Mouse (Mus musculus) ES-Bruce4 (cell line): ENCODE measurements around the gene Mtnr1b.

ENCODE experiments used
- CTCF ChIP-seq: IDR thresholded peaks from one replicate; pipeline ENCODE4 v1.8.1; 2011; ENCODE audit warnings: low read depth, low read length
- EP300 ChIP-seq: IDR thresholded peaks from 2 replicates; pipeline ENCODE4 v1.6.1; 2011; ENCODE audit warnings: low read depth, low read length; ENCODE audit not compliant: insufficient read depth
- POLR2A ChIP-seq: IDR thresholded peaks from one replicate; pipeline ENCODE4 v1.8.1; 2011; ENCODE audit warnings: low read length; ENCODE audit not compliant: insufficient read depth

DNA sequence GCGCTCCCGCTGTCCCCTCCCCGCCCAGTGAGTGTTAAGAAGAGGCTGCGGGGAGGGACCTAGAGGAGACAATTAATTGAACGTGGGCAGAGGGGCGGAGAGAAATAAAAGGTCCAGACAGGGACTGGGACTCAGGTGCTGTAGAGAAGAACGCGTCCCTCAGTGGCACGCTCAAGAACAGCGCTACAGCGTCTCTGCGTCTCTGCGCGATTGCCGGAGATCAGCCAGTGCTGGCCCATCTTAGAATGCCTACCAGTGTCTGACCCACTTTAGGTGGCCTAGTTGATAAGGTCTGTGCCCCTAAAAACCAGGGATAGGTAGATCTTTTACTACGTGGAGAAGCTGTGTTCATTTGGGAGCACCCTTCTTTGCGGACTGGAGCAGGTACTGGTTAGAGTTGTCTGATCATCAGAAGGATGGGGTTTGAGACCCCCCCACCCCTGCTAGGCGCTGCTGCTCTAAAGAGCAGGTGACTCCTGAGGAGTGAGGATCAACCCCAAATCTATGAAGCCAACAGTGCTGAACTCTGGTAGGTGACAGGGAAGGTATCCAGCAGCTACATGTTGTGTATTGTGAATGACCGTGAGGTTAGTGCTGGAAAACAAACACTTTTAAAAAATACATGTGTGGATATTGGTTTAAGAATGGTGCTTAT is at the start of gene Mtnr1b:
- TF ChIP-seq EP300 (no peak), CTCF (no peak), POLR2A (no peak)
